Mouse (Mus musculus) olfactory bulb, adult 2 months (tissue): ENCODE measurements around the gene Gimap4.

Experiments used
- CTCF ChIP-seq: fragments of 200-500 bp; IDR thresholded peaks from 2 replicates; pipeline ENCODE4 v1.5.1; 2012; ENCODE audit warnings: low read depth, mild to moderate bottlenecking, low read length, moderate library complexity; ENCODE audit not compliant: insufficient read depth
- POLR2A ChIP-seq: fragments of 200-500 bp; IDR thresholded peaks from 2 replicates; pipeline ENCODE4 v1.6.1; 2012; ENCODE audit warnings: mild to moderate bottlenecking, low read depth, low read length, moderate library complexity; ENCODE audit not compliant: insufficient read depth

DNA sequence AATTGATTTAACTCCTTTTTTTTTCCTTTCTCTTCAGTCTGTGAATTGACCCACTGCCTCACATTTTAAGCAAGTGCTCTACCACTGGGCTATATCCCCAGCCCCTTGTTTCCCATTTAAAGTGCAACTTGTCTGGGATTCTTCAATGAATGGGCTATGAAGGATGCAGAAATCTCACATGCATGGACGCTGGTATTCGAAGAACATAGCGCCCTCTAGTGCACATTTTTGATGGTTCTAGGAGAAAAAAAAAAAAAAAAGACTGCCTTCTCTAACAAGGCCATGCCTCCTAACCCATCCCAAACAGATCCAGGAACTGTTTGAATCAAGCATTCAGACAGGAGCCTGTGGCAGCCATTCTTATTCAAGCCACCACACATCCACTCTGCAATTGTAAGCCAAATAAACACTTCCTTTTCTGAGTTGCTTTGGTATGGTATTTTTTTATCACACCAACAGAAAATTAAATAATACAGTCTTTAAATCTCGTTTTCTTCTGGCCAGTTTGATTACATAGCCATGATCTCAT, 41.5 kb upstream of the Gimap4 start:
- TF ChIP-seq CTCF (no peak), POLR2A (no peak)
